Mouse (Mus musculus) spleen, embryonic (tissue): ENCODE data around the gene Cs.

Experiments used
- CTCF ChIA-PET: fragments of 350-600 bp; sonication (Branson Sonifier 250); formaldehyde crosslinking; loops from one replicate; lab custom pipeline; 2022; lab: Charles Lee

Cs gene

GRCm38 (mm10) chr10:128401056-128401455 lies 63.5 kb downstream of the Cs start, which contains the start of gene Slc39a5:
Slc39a5 (minus strand) TSS chr10:128401229.
- CTCF ChIA-PET, result no interaction called here

- CTCF ChIA-PET, result no interaction called here
These were observed 64.1 kb downstream of the Cs start for GRCm38 (mm10) chr10:128401638-128402037.

GRCm38 (mm10) chr10:128403931-128404330 lies 66.4 kb downstream of the Cs start:
- CTCF ChIA-PET, result no interaction called here

- CTCF ChIA-PET, result interaction anchor here (1.1 kb wide), 1 partner anchor 44 kb away, joined by 3 read pairs; no protein-coding TSS in a partner anchor
These were observed 71.3 kb downstream of the Cs start for GRCm38 (mm10) chr10:128408591-128409535.

- CTCF ChIA-PET, result interaction anchor here (0.6 to 2.2 kb wide), 4 partner anchors 10 to 34 kb away, joined by 3 to 11 read pairs (median 6); no protein-coding TSS in a partner anchor
These were observed 72.4 kb downstream of the Cs start for GRCm38 (mm10) chr10:128409692-128410559.

GRCm38 (mm10) chr10:128410560-128410845 lies 73.0 kb downstream of the Cs start:
- CTCF ChIA-PET, result interaction anchor here (0.6 to 2.2 kb wide), 6 partner anchors 9 to 73 kb away, joined by 3 to 11 read pairs (median 6); partner anchors contain the start of gene Cs

DNA sequence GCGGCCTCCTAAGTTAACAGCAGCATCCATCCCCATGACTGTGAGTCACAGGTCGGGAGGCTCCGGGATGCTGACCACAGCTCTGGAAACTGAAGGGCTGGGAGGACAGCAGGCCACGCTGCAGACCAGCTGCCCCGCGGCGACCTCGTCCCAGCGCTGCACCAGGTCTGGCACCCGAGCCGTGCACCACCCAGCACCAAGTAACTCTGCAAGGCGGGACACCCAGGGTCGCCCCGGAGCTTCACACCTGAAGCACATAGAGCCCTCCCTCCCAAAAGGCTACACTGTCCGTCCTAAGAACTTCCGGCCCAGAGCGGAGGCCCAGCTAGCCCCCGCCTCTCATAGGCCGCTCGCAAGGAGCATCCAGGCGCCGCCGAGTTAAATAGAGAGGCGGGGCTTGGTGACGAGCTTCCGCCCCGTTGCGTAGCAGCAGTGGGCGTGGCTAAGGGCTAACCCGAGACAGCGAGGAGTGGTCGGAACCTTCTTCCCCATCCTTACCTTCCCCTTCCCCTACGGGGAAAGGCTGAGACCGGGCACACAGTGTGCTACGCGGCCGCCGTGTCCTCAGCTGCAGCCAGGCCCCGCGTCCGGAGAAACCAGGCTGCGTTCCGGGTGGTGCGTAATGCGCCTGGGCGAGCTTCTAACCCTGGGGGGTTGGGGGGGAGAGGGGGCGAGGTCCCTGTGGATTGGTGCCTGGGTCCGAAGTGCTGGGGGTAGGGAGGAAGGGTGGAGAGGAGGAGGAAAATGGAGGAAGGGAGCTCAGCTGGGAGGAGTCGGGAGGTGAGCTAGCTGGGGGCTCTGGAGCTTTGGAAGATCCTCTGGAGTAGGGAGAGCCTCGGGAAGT lies 73.9 kb downstream of the Cs start, which contains the start of the genes Nabp2 and Rnf41:
Nabp2 (minus strand) TSS at position 282 of the 844 bp plus-strand sequence.
Rnf41 (plus strand) TSS at position 447 of the 844 bp plus-strand sequence.
- CTCF ChIA-PET, result interaction anchor here (0.5 to 2.2 kb wide), 9 partner anchors 11 to 1228 kb away, joined by 3 to 11 read pairs (median 3); partner anchors contain the start of gene Cs

DNA sequence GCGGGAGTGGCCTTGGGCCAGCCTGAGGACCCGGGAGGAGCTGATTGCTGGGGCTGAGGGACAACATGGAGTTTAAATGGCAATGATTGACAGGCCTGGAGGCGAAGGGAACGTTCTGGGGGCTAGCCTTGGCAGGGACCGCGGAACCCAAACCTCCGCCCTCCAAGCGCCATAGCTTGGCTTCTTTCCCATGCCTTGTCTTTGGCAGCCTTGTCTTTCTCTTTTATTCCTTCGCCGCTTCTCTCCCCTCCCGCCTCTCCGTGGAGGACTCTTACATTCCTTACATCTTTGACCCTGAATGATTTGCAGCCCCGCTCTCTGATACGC lies 74.5 kb downstream of the Cs start:
- CTCF ChIA-PET, result interaction anchor here (0.6 to 2.2 kb wide), 3 partner anchors 10 to 43 kb away, joined by 3 to 11 read pairs (median 11); no protein-coding TSS in a partner anchor
